Mouse (Mus musculus): ENCODE data around the gene Coq9. TPM values are rescaled to one million over a fixed set of nuclear protein-coding genes. Genes with fewer than 3 reads are reported as not detected.
A peak's percentile ranks its signal among the peaks of the same experiment; 100 is the strongest.
"Not testable (repeated sequence)": the region's sequence is repeated elsewhere in the genome, so short reads cannot be mapped to it uniquely, and the experiment has no call there.

The Coq9 gene
- total and polyA plus RNA-seq, 3 experiments = 38.2 to 109 (median 68.8) TPM

DNA sequence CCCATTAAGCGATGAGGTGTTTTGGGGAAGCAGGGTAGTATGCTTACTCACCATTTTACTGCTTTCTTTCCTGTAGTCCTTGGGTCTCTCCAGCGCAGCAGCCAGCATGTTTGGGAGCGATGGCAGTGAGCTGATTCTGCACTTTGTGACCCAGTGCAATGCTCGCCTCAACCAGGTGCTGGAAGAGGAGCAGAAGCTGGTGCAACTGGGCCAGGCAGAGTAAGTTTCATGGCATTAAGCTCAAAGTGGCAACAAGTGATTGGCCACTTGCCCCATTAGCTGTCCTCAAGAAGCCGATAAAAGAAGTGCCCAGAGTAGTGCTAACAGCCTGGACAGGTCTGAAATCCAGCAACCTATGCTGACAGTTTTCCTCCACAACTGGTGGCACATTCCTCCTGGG is 11.9 kb downstream of the Coq9 start:
- Histone ChIP-seq H3K4me1 (ENCODE audit: insufficient read depth, low read depth, low read length) (no peaks in the 10 kb centered on the region), H3K36me3 (replicated peaks) (peaks cover 97% of the 10 kb centered on the region), H3K9me3 (replicated peaks) (no peaks in the 10 kb centered on the region), H3K27me3 (ENCODE audit: insufficient read depth, low read length) (no peaks in the 10 kb centered on the region), H3K4me3 (ENCODE audit: low read depth, low read length) (no peak overlapping the region)
- no peak for ATAC-seq (ENCODE audit: extremely low read depth, insufficient number of reproducible peaks, low FRiP score, poor library complexity, severe bottlenecking)
- no peak for DNase-seq (ENCODE audit: low spot score)
- TF ChIP-seq TAL1 (conservative IDR thresholded peaks at IDR 0.05; ENCODE audit: low read depth, low read length) (no peak), GATA2 (IDR thresholded peaks at IDR 0.05; ENCODE audit: borderline replicate concordance, low read depth, low read length) (no peak), GATA1 (IDR thresholded peaks at IDR 0.05; ENCODE audit: borderline replicate concordance, low read length) (no peak), CTCF (IDR thresholded peaks at IDR 0.05; ENCODE audit: low read depth, low read length) (no peak), POLR2AphosphoS5 (IDR thresholded peaks at IDR 0.05; ENCODE audit: insufficient replicate concordance, low read depth, low read length) (no peak)

DNA sequence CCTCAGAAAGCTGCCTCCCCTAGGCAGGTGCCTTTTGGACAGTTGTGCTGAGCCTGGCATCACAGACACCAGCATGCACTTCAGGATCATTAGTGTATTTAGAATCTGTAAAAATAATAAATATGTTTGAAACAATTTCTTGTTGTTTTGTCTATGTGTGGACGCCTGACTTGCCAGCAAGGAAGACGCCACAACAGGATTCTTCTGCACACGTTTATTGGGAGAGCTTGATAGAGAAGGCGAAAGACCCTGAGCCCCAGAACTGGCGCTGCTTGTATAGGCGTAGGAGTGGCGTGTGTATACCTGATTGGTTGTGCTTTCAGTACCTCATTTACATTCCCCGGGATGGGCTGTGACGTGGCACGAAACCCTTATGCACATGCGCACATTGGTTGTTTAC is 16.6 kb downstream of the Coq9 start:
- DNase-seq (ENCODE audit: low spot score); ATAC-seq (ENCODE audit: extremely low read depth, insufficient number of reproducible peaks, low FRiP score, poor library complexity, severe bottlenecking); H3K4me3 ChIP-seq (ENCODE audit: low read depth, low read length); H3K9me3 ChIP-seq (replicated peaks); H3K27me3 ChIP-seq (ENCODE audit: insufficient read depth, low read length): not testable (repeated sequence)
- Histone ChIP-seq H3K36me3 (replicated peaks) (peaks cover 71% of the 10 kb centered on the region), H3K4me1 (ENCODE audit: insufficient read depth, low read depth, low read length) (peaks cover 21% of the 10 kb centered on the region)

GRCm38 (mm10) chr8:94857011-94857345 is 18.9 kb downstream of the Coq9 start:
- Histone ChIP-seq H3K27me3 (ENCODE audit: insufficient read depth, low read length) (no peaks in the 10 kb centered on the region), H3K4me1 (ENCODE audit: insufficient read depth, low read depth, low read length) (peaks cover 39% of the 10 kb centered on the region), H3K36me3 (replicated peaks) (peaks cover 73% of the 10 kb centered on the region), H3K4me3 (ENCODE audit: low read depth, low read length) (peak overlapping the region; percentile 93), H3K9me3 (replicated peaks) (no peaks in the 10 kb centered on the region)
- TF ChIP-seq GATA1 (IDR thresholded peaks at IDR 0.05; ENCODE audit: borderline replicate concordance, low read length) (no peak), CTCF (IDR thresholded peaks at IDR 0.05; ENCODE audit: low read depth, low read length) (no peak), POLR2AphosphoS5 (IDR thresholded peaks at IDR 0.05; ENCODE audit: insufficient replicate concordance, low read depth, low read length) (no peak)
- DNase-seq (ENCODE audit: low spot score) (no peak), ATAC-seq (ENCODE audit: extremely low read depth, insufficient number of reproducible peaks, low FRiP score, poor library complexity, severe bottlenecking) (no peak)

DNA sequence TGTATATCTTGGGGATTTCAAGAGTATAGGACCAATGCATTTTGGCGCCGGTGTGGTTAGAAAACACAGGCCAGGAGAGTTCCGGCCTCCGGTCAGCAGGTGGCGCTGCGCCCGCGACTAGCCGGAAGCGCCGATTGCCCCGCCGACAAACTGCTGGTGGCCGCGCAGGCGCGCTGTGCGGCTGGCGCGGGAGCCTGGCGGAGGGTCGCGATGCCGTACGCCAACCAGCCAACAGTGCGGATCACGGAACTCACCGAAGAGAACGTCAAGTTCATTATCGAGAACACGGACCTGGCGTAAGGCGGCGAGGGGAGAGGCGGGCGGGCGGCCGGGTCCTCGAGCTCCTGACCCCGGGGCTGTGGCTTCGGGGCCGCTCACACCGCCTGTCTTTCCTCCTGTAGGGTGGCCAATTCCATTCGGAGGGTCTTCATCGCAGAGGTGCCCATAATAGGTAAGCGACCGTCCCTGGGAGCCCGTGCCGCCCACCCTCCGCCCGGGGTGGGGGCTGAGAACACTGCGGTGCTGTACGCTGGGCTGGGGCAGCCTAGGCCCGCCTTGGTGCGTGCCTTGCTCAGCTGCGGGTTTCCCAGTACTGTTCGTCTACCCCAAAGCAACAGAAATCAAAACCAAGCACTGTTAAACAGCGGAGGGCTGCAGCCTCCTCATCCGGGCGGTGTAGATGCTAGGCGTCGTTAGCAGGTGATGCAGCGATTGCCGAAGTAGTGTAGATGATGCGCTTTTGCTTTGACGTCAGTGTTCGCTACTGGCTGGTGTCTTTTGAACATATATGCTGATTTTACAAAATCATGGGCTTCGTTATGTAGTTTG is 19.4 kb downstream of the Coq9 start, which contains the start of gene Polr2c:
TSS of gene Polr2c (plus strand) at position 105 of the 828 bp plus-strand sequence.
- DNase-seq (ENCODE audit: low spot score) = peak; percentile 71
- H3K9me3 ChIP-seq (replicated peaks) = no peaks in the 10 kb centered on the region
- peak within 1 kb of the TSS; percentile 93 for H3K4me3 ChIP-seq (ENCODE audit: low read depth, low read length)
- ATAC-seq (ENCODE audit: extremely low read depth, insufficient number of reproducible peaks, low FRiP score, poor library complexity, severe bottlenecking) = peak; percentile 61; the same call in 1 of the 2 replicates
- peaks cover 45% of the 10 kb centered on the region for H3K4me1 ChIP-seq (ENCODE audit: insufficient read depth, low read depth, low read length)
- peaks cover 73% of the 10 kb centered on the region for H3K36me3 ChIP-seq (replicated peaks)
- no peak for TF ChIP-seq POLR2AphosphoS5 (IDR thresholded peaks at IDR 0.05; ENCODE audit: insufficient replicate concordance, low read depth, low read length)
- TF ChIP-seq CTCF (IDR thresholded peaks at IDR 0.05; ENCODE audit: low read depth, low read length) = peak; percentile 57
- TF ChIP-seq GATA1 (IDR thresholded peaks at IDR 0.05; ENCODE audit: borderline replicate concordance, low read length) = no peak
- no peak for TF ChIP-seq GATA2 (IDR thresholded peaks at IDR 0.05; ENCODE audit: borderline replicate concordance, low read depth, low read length)
- TF ChIP-seq TAL1 (conservative IDR thresholded peaks at IDR 0.05; ENCODE audit: low read depth, low read length) = no peak
- no peaks in the 10 kb centered on the region for H3K27me3 ChIP-seq (ENCODE audit: insufficient read depth, low read length)

GRCm38 (mm10) chr8:94861352-94861910 is 23.3 kb downstream of the Coq9 start:
- H3K27me3 ChIP-seq (ENCODE audit: insufficient read depth, low read length) = no peaks in the 10 kb centered on the region; the same call in 1 of the 2 replicates
- DNase-seq (ENCODE audit: low spot score) (peak; percentile 67), ATAC-seq (ENCODE audit: extremely low read depth, insufficient number of reproducible peaks, low FRiP score, poor library complexity, severe bottlenecking) (peak; percentile 55; the same call in 1 of the 2 replicates)
- TF ChIP-seq POLR2AphosphoS5 (IDR thresholded peaks at IDR 0.05; ENCODE audit: insufficient replicate concordance, low read depth, low read length) = no peak
- TF ChIP-seq CTCF (IDR thresholded peaks at IDR 0.05; ENCODE audit: low read depth, low read length) = peak; percentile 84
- TF ChIP-seq GATA2 (IDR thresholded peaks at IDR 0.05; ENCODE audit: borderline replicate concordance, low read depth, low read length) = no peak
- no peak for TF ChIP-seq GATA1 (IDR thresholded peaks at IDR 0.05; ENCODE audit: borderline replicate concordance, low read length)
- TF ChIP-seq TAL1 (conservative IDR thresholded peaks at IDR 0.05; ENCODE audit: low read depth, low read length) = no peak
- peaks cover 75% of the 10 kb centered on the region for H3K36me3 ChIP-seq (replicated peaks)
- H3K4me1 ChIP-seq (ENCODE audit: insufficient read depth, low read depth, low read length) = peaks cover 84% of the 10 kb centered on the region
- no peaks in the 10 kb centered on the region for H3K9me3 ChIP-seq (replicated peaks)
- no peak overlapping the region for H3K4me3 ChIP-seq (ENCODE audit: low read depth, low read length)

DNA sequence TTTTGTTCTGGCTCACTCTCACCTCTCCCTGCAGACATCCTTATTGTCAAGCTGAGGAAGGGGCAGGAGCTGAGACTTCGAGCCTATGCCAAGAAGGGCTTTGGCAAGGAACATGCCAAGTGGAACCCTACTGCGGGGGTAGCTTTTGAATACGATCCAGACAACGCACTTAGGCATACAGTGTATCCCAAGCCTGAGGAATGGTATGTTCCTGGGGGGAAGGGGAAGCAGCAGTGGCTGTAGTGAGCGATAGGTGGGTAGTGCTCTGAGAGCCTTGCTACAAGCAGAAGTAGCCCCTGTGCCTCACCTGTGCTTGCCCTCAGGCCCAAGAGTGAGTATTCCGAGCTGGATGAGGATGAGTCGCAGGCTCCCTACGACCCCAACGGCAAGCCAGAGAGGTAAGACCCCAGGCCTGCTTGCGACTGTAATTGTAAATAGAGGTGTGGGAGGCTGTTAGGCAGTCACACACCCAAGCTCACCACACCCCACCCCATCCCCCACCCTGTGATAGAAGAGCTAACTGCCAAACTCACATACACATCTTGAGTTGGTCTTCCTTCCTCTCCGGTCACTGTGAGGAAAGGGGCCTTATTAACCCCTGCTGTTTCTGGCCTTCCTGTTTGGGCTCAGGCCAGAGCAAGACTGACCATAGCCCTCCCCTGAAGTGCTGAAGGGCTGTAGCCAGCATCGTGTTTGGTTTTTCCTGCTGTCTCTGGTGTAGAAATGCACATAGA is 24.5 kb downstream of the Coq9 start:
- no peaks in the 10 kb centered on the region; the same call in 1 of the 2 replicates for H3K27me3 ChIP-seq (ENCODE audit: insufficient read depth, low read length)
- no peak for ATAC-seq (ENCODE audit: extremely low read depth, insufficient number of reproducible peaks, low FRiP score, poor library complexity, severe bottlenecking)
- peak overlapping the region; percentile 42; the same call in 1 of the 2 replicates for H3K4me3 ChIP-seq (ENCODE audit: low read depth, low read length)
- peaks cover 89% of the 10 kb centered on the region for H3K4me1 ChIP-seq (ENCODE audit: insufficient read depth, low read depth, low read length)
- DNase-seq (ENCODE audit: low spot score) = no peak
- peaks cover 86% of the 10 kb centered on the region for H3K36me3 ChIP-seq (replicated peaks)
- TF ChIP-seq POLR2AphosphoS5 (IDR thresholded peaks at IDR 0.05; ENCODE audit: insufficient replicate concordance, low read depth, low read length) (no peak), CTCF (IDR thresholded peaks at IDR 0.05; ENCODE audit: low read depth, low read length) (no peak), TAL1 (conservative IDR thresholded peaks at IDR 0.05; ENCODE audit: low read depth, low read length) (no peak), GATA1 (IDR thresholded peaks at IDR 0.05; ENCODE audit: borderline replicate concordance, low read length) (no peak), GATA2 (IDR thresholded peaks at IDR 0.05; ENCODE audit: borderline replicate concordance, low read depth, low read length) (no peak)
- H3K9me3 ChIP-seq (replicated peaks) = no peaks in the 10 kb centered on the region

Measured in G1E (cell line).